Mouse (Mus musculus) liver, embryonic 14.5 days (tissue): ENCODE data around the gene Olfr1014. TPM values are rescaled to one million over a fixed set of nuclear protein-coding genes. Genes with fewer than 3 reads are reported as not detected.

ENCODE experiments used
- ATAC-seq: fragments of 200-750 bp; cut with Nextera tagmentation; 2 replicates; pipeline ENCODE4 v1.8.0; 2017; ENCODE audit warnings: moderate number of reproducible peaks, mild to moderate bottlenecking, moderate library complexity; ENCODE audit not compliant: insufficient read depth
- DNase-seq, 3 experiments: peaks; one replicate each; pipeline ENCODE4 v3.0.0-alpha.2; 2012 to 2013; ENCODE audit warnings: low read depth in 3 of 3, low spot score in 3 of 3
- H3K27ac ChIP-seq: fragments of 300-500 bp; sonication (generic); 2 replicates; pipeline ENCODE4 v1.5.1; 2014; ENCODE audit warnings: moderate library complexity, mild to moderate bottlenecking, control low read depth, inconsistent platforms
- H3K27me3 ChIP-seq: fragments of 300-500 bp; sonication (generic); 2 replicates; pipeline ENCODE4 v1.6.1; 2014; ENCODE audit warnings: mild to moderate bottlenecking, low read length, moderate library complexity; ENCODE audit not compliant: control insufficient read depth, insufficient read depth
- H3K36me3 ChIP-seq: fragments of 300-500 bp; sonication (generic); replicated peaks from 2 replicates; pipeline ENCODE4 v1.6.1; 2014; ENCODE audit warnings: low read depth; ENCODE audit not compliant: control insufficient read depth, insufficient read depth
- H3K4me1 ChIP-seq, 2 experiments: fragments of 200-500 bp in 1 of 2; fragments of 300-500 bp in 1 of 2; sonication (generic) in 1 of 2; replicated peaks; 2 replicates each; pipeline ENCODE4 v1.6.1; 2012 to 2014; ENCODE audit warnings: antibody characterized with exemption in 1 of 2, inconsistent platforms in 1 of 2, low read length in 1 of 2; ENCODE audit not compliant: control insufficient read depth in 2 of 2, insufficient read depth in 2 of 2
- H3K4me2 ChIP-seq: fragments of 300-500 bp; sonication (generic); 2 replicates; pipeline ENCODE4 v1.6.1; 2014; ENCODE audit warnings: low read depth, mild to moderate bottlenecking, control low read depth, moderate library complexity
- H3K4me3 ChIP-seq, 2 experiments: fragments of 200-500 bp in 1 of 2; fragments of 300-500 bp in 1 of 2; sonication (generic) in 1 of 2; 2 replicates each; pipeline ENCODE4 v1.5.1; 2012 to 2014; ENCODE audit warnings: low read depth in 2 of 2, low read length in 2 of 2, mild to moderate bottlenecking in 2 of 2, control low read depth in 1 of 2, inconsistent platforms in 1 of 2, moderate library complexity in 1 of 2; ENCODE audit not compliant: insufficient read depth in 1 of 2
- H3K9ac ChIP-seq: fragments of 300-500 bp; sonication (generic); replicated peaks from 2 replicates; pipeline ENCODE4 v1.6.1; 2014; ENCODE audit warnings: mild to moderate bottlenecking, control low read depth, moderate library complexity
- H3K9me3 ChIP-seq: fragments of 300-500 bp; sonication (generic); 2 replicates; pipeline ENCODE4 v1.6.1; 2016; ENCODE audit warnings: low read length, mixed read lengths; ENCODE audit not compliant: control insufficient read depth
- CTCF ChIP-seq: IDR thresholded peaks from 2 replicates; pipeline ENCODE4 v1.5.1; 2016; ENCODE audit warnings: antibody characterized with exemption, low read depth, control low read depth
- EP300 ChIP-seq: IDR thresholded peaks from 2 replicates; pipeline ENCODE4 v1.6.1; 2016; ENCODE audit warnings: antibody characterized with exemption, low read depth
- WGBS: fragments of 180-500 bp; shearing (Covaris S2); extraction: QIAGEN DNeasy Blood & Tissue Kit; methylation state at CpG from one replicate; pipeline ENCODE4 v1.1.7; 2014; ENCODE audit not compliant: insufficient replicate concordance; 5-methylcytosine and 5-hydroxymethylcytosine counted together
- polyA plus RNA-seq, 2 experiments: library from polyadenylated mRNA; depleted of rRNA in 1 of 2; stranded (reverse) in 1 of 2; unstranded in 1 of 2; fragments of >200 nt; fragmentation: Nextera tagmentation in 1 of 2; extraction: Ambion mirVana in 1 of 2; gene quantifications; 2 replicates each; pipeline versions ENCODE4 v1.2.1 to v1.2.3; 2012 to 2014

Olfr1014 gene
- polyA plus RNA-seq (2012; rRNA removed) = not detected in 2 replicates
- polyA plus RNA-seq (2014; fragmentation: Nextera tagmentation; extraction: Ambion mirVana) = not detected in 2 replicates

DNA sequence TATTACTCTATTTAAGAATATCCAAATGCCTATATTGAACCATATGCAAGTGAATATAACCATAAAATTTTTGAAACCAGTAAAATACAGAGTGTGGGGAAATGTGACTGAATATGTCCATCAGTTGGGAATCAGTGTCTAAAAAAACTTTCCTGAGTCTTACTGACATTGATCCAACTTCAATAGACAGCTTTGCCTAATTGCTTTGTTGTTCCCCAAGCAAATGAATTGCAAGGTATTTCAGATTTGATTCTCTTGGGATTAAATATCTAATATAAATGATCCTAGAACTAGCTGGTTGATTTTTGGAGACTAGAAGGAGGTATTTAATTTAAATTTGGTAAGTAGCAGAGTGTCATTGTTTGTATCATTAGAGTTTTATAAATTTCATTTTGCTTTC is at the start of gene Olfr1014:
Olfr1014 (plus strand) TSS at position 301 of the 400 bp plus-strand sequence.
- TF ChIP-seq EP300 (no peak), CTCF (no peak)
- Histone ChIP-seq H3K27me3 (no peaks in the 10 kb centered on the region), H3K9me3 (no peaks in the 10 kb centered on the region), H3K4me2 (no peak within 1 kb of the TSS), H3K9ac (no peak within 1 kb of the TSS), H3K27ac (no peak within 1 kb of the TSS), H3K4me3 (no peak within 1 kb of the TSS), H3K4me1 (no peaks in the 10 kb centered on the region), H3K36me3 (no peaks in the 10 kb centered on the region)
- no peak for ATAC-seq
- DNase-seq = no peak

DNA sequence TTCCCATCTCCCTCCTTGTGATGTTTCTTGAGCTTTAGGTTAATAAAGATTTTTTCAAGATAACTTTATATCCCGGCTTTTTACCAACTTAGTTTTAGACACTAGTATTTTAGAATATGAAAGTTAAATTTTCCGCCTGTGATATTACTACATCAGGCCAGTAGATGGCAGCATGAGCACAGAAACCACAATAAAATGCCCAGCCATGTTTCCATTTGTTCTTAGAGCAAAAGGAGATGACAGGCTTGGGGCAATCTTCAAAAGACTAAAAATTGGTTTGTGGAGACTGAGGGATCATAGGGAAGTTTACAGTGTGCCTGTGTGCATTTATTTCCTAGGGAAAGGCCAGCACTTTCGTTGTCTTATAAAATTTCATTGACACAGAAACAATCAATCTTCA is 46.7 kb upstream of the Olfr1014 start:
- no peaks in the 10 kb centered on the region for H3K27me3 ChIP-seq
- H3K9me3 ChIP-seq = no peaks in the 10 kb centered on the region
- no peaks in the 10 kb centered on the region for H3K4me1 ChIP-seq
- no peak for DNase-seq
- no peak overlapping the region for H3K9ac ChIP-seq
- H3K4me3 ChIP-seq = no peak overlapping the region
- H3K4me2 ChIP-seq = no peak overlapping the region
- no peak for ATAC-seq
- no peak overlapping the region for H3K27ac ChIP-seq
- H3K36me3 ChIP-seq = no peaks in the 10 kb centered on the region
- 8% methylated on average over 3 of the region's 3 CpGs for WGBS
- TF ChIP-seq CTCF (peak; percentile 45), EP300 (no peak)

DNA sequence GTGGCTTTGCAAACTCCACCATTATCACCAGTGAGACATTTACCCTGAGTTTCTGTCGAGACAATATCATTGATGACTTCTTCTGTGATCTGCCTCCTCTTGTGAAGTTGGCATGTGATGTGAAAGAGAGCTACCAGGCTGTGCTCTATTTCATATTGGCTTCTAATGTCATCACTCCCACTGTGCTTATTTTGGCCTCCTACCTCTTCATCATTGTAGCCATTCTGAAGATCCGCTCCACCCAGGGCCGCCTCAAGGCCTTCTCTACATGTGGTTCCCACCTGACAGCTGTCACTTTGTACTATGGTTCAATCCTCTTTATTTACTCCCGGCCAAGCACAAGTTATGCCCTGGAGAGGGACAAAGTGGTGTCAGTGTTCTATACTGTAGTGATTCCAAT is 18.7 kb upstream of the Olfr1014 start:
- H3K36me3 ChIP-seq = no peaks in the 10 kb centered on the region
- no peak overlapping the region for H3K4me2 ChIP-seq
- no peaks in the 10 kb centered on the region for H3K9me3 ChIP-seq
- no peak for DNase-seq
- H3K9ac ChIP-seq = no peak overlapping the region
- ATAC-seq = no peak
- no peak overlapping the region for H3K27ac ChIP-seq
- TF ChIP-seq CTCF = no peak
- TF ChIP-seq EP300 = no peak
- H3K4me3 ChIP-seq = no peak overlapping the region
- H3K27me3 ChIP-seq = no peaks in the 10 kb centered on the region
- 48% methylated on average over 4 of the region's 4 CpGs for WGBS
- no peaks in the 10 kb centered on the region for H3K4me1 ChIP-seq

DNA sequence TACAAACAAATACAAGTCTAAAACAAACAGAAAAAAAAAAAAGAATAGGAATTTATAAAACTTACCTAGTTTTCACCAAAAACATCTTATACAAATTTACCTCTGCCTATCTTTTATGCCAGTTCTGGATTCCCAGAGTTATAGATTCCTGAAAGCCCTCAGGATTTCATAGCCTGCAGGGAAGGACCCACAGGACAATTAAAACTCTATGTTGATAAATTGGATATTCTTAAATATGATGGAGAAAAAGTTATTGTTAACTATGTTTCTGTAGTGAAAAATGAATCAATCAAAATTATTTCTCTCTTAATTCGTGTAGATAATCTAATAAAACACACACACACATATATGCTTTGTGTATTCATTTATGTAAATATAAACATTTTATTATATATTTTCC is 9.8 kb upstream of the Olfr1014 start, which contains the start of gene Olfr1012:
Olfr1012 (minus strand) TSS at position 101 of the 400 bp plus-strand sequence.
- Histone ChIP-seq H3K9me3 (no peaks in the 10 kb centered on the region), H3K36me3 (no peaks in the 10 kb centered on the region), H3K4me2 (no peak within 1 kb of the TSS), H3K4me1 (no peaks in the 10 kb centered on the region), H3K27me3 (no peaks in the 10 kb centered on the region), H3K4me3 (no peak within 1 kb of the TSS), H3K27ac (no peak within 1 kb of the TSS), H3K9ac (no peak within 1 kb of the TSS)
- ATAC-seq (no peak), DNase-seq (no peak)
- no peak for TF ChIP-seq EP300
- TF ChIP-seq CTCF = no peak
- 18% methylated on average over 1 of the region's 1 CpGs for WGBS

DNA sequence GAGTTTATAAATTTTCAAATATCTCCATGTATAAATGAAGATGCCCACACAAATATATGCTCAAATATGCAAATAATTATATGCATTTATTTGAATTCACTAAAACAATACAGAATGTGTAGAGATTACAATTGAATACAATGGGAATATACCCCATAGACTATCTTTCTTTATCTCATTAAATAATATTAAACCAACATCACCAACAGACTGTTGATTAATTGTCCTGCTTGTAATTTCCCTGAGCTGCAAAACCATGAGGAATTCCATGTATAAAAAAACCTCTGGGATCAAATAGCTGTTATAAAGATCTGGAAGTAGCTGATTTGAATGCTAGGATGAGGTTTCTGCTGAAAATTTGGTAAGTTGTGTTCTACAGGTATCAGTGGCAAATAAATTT is 5.7 kb upstream of the Olfr1014 start, which contains the start of gene Olfr1013:
Olfr1013 (plus strand) TSS at position 301 of the 400 bp plus-strand sequence.
- H3K36me3 ChIP-seq = no peaks in the 10 kb centered on the region
- no peaks in the 10 kb centered on the region for H3K9me3 ChIP-seq
- H3K9ac ChIP-seq = no peak within 1 kb of the TSS
- ATAC-seq (no peak), DNase-seq (no peak)
- H3K4me3 ChIP-seq = no peak within 1 kb of the TSS
- no peak within 1 kb of the TSS for H3K27ac ChIP-seq
- no peak within 1 kb of the TSS for H3K4me2 ChIP-seq
- TF ChIP-seq CTCF (no peak), EP300 (no peak)
- H3K27me3 ChIP-seq = no peaks in the 10 kb centered on the region
- no peaks in the 10 kb centered on the region for H3K4me1 ChIP-seq
